In genomic region chr10:59220824-59221472, GRCm38 (mm10) we compare ENCODE assay signal across 8 mouse cellular contexts. TPM values are rescaled to one million over a fixed set of nuclear protein-coding genes. Genes with fewer than 3 reads are reported as not detected.
DNase-seq lines count a peak whose midpoint lies in the region; ATAC-seq lines count a peak whose summit lies in the region.

No protein-coding gene starts in this region.

- ATAC-seq in kidney, embryonic 15.5 days (replicated peaks; ENCODE audit: low FRiP score), result no peak

- H3K27ac ChIP-seq in kidney, embryonic 15.5 days, result peak overlapping the region; percentile 98
- H3K27ac ChIP-seq in hindbrain, embryonic 10.5 days, result peak overlapping the region; percentile 98

- under 1% methylated on average over 39 of the region's 39 CpGs for WGBS in kidney, embryonic 15.5 days
- WGBS in hindbrain, embryonic 10.5 days, result 2% methylated on average over 39 of the region's 39 CpGs

- no peak for DNase-seq in kidney, adult 9 months
- DNase-seq in adipocyte (ENCODE audit: low spot score), result peak; percentile 74
- DNase-seq in hindbrain, embryonic 10.5 days (ENCODE audit: low spot score), result no peak
- peak; percentile 45 for DNase-seq in lung, postnatal 10 days
- no peak for DNase-seq in adrenal gland, postnatal 4 days (ENCODE audit: low spot score in 2 of 2)
- DNase-seq in cerebellum, postnatal 14 days, result no peak
- DNase-seq in ovary, postnatal 14 days (ENCODE audit: low spot score), result no peak

- H3K9ac ChIP-seq in kidney, embryonic 15.5 days, result peak overlapping the region; percentile 91

- H3K9me3 ChIP-seq in kidney, embryonic 15.5 days (replicated peaks), result no peaks in the 10 kb centered on the region
- no peaks in the 10 kb centered on the region for H3K9me3 ChIP-seq in hindbrain, embryonic 10.5 days

- H3K27me3 ChIP-seq in kidney, embryonic 15.5 days, result no peaks in the 10 kb centered on the region
- peaks cover 4% of the 10 kb centered on the region; the same call in 1 of the 2 replicates for H3K27me3 ChIP-seq in hindbrain, embryonic 10.5 days (ENCODE audit: insufficient read depth, poor library complexity, severe bottlenecking)

- peaks cover 22% of the 10 kb centered on the region for H3K4me1 ChIP-seq in kidney, embryonic 15.5 days
- peaks cover 44% of the 10 kb centered on the region for H3K4me1 ChIP-seq in hindbrain, embryonic 10.5 days (replicated peaks)

- peak overlapping the region; percentile 87 for H3K4me3 ChIP-seq in kidney, embryonic 15.5 days (replicated peaks)
- peak overlapping the region; percentile 80 for H3K4me3 ChIP-seq in hindbrain, embryonic 10.5 days

- peak overlapping the region; percentile 91 for H3K4me2 ChIP-seq in kidney, embryonic 15.5 days

- no peaks in the 10 kb centered on the region for H3K36me3 ChIP-seq in kidney, embryonic 15.5 days
- peaks cover 11% of the 10 kb centered on the region; the same call in 1 of the 2 replicates for H3K36me3 ChIP-seq in hindbrain, embryonic 10.5 days

RNA-seq across cellular contexts. Expression of gene Sept10, which starts 0.7 kb away (rescaled TPM):
- polyA plus RNA-seq in kidney, embryonic 15.5 days (2015; fragmentation: Nextera tagmentation; extraction: Ambion mirVana), result 52.2 and 55.2 TPM in 2 replicates
- 22.2 and 28.4 TPM in 2 replicates for polyA plus RNA-seq in hindbrain, embryonic 10.5 days (2016; fragmentation: Nextera tagmentation; extraction: Ambion mirVana)
- 10 to 100 TPM; 63.2 to 64.6 TPM for total RNA-seq in adrenal gland, postnatal 4 days (2021)

RNA-seq across cellular contexts. Expression of gene Sowahc, which starts 0.8 kb away (rescaled TPM):
- 10.8 and 12.1 TPM in 2 replicates for polyA plus RNA-seq in kidney, embryonic 15.5 days (2015; fragmentation: Nextera tagmentation; extraction: Ambion mirVana)
- 11.2 and 12.3 TPM in 2 replicates for polyA plus RNA-seq in hindbrain, embryonic 10.5 days (2016; fragmentation: Nextera tagmentation; extraction: Ambion mirVana)
- 10 to 100 TPM; 22.6 to 23.2 TPM for total RNA-seq in adrenal gland, postnatal 4 days (2021)

Comparison
In these comparisons a context has a peak if more than half of its experiments do, and no peak if none do; other contexts are left out.
1. DNase-seq: peak in adipocyte (single experiment) and lung, postnatal 10 days (single experiment); none in kidney, adult 9 months (single experiment), hindbrain, embryonic 10.5 days (single experiment), adrenal gland, postnatal 4 days (0 of 2), cerebellum, postnatal 14 days (0 of 2) and ovary, postnatal 14 days (single experiment).